Mouse (Mus musculus): ENCODE results near the gene Slc25a11. TPM values are rescaled to one million over a fixed set of nuclear protein-coding genes. Genes with fewer than 3 reads are reported as not detected.
A peak's percentile ranks its signal among the peaks of the same experiment; 100 is the strongest.

The Slc25a11 gene
- polyA plus RNA-seq (2015; fragmentation: Nextera tagmentation; extraction: Ambion mirVana) = 192 and 210 TPM in 2 replicates

DNA sequence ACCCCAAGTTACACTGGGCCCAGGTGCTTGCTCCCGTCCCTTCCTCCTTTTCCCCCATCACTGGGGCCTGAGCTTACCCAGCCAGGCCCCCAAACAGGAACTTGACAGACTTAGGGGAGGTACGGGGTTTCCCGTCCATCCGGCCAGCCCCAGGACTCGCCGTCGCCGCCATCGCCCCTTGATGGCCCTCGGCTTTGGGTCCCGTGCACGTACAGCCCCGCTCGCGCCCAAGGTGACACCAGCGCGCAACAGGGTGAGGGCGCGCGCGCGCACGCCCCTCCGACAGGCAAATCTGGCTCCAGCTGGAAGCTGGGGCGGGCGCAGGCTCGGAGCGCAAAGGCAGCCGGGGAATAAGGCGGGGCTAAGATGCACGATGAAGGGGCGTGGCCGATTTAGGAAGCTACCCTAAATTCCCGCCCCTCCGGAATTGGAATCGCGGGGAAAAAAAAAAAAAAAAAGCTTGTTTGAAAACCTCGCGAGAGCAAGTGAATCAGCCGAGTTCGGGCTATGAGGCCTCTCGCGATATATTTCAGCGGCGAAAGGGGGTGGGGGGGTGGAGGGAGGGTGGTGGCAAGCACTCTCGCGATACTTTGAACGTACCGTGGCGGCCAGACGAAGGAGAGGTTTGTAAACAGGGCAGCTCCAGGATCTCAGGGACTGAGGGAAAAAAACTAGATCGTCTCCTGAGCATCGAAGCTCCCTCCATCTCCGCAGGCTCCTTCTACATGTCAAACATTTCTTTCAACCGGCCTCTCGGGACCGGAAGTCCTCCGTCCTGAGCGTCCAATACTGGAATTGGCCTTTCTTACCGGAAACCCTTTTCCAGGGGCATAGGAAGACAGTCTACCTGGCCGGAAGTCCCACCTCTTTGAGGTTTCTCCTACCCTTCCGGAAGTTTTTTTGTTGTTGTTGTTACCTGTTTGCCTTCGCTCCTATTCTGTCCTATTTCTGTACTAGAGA, at the start of gene Slc25a11, which contains the start of gene Rnf167:
Slc25a11 (minus strand) TSS at position 789 of the 960 bp plus-strand sequence.
Rnf167 (plus strand) TSS at position 545 of the 960 bp plus-strand sequence.
- Histone ChIP-seq H3K27me3 (replicated peaks; ENCODE audit: control insufficient read depth, insufficient read depth, low read length) (no peaks in the 10 kb centered on the region), H3K4me1 (replicated peaks; ENCODE audit: control insufficient read depth, insufficient read depth, low read length) (peaks cover 8% of the 10 kb centered on the region; the same call in 1 of the 2 replicates), H3K4me2 (replicated peaks; ENCODE audit: low read depth) (peak within 1 kb of the TSS; percentile 91), H3K36me3 (ENCODE audit: control insufficient read depth, insufficient read depth) (peaks cover 33% of the 10 kb centered on the region), H3K27ac (ENCODE audit: low read depth, low read length) (peak within 1 kb of the TSS; percentile 98), H3K9me3 (ENCODE audit: control insufficient read depth) (no peaks in the 10 kb centered on the region), H3K9ac (ENCODE audit: low read depth, low read length) (peak within 1 kb of the TSS; percentile 94), H3K4me3 (ENCODE audit: low read depth, low read length) (peak within 1 kb of the TSS; percentile 77)
- ATAC-seq = peak; percentile 82
- under 1% methylated on average over 61 of the region's 63 CpGs for WGBS
- peak; percentile 47 for TF ChIP-seq CTCF (IDR thresholded peaks at IDR 0.05; ENCODE audit: low read depth)

DNA sequence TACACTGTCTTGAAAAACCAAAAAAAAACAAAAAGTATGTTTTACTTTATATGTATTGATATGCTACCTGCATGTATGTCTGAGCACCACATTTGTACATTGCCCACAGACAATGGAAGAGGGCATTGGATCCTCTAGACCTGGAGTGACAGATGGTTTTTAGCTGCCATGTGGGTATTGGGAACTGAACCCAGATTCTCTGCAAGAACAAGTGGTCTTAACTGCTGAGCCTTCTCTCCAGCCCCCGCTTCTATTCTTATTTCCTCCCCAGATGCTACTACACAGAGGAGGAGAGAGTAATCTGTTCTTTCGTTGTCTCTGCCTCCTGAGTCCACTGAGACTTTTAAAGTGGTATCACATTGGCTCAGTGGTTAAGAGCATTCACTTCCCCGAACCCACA, 46.2 kb upstream of the Slc25a11 start:
- Histone ChIP-seq H3K27ac (ENCODE audit: low read depth, low read length) (no peak overlapping the region), H3K4me1 (replicated peaks; ENCODE audit: control insufficient read depth, insufficient read depth, low read length) (peaks cover 3% of the 10 kb centered on the region; the same call in 1 of the 2 replicates), H3K27me3 (replicated peaks; ENCODE audit: control insufficient read depth, insufficient read depth, low read length) (no peaks in the 10 kb centered on the region), H3K4me2 (replicated peaks; ENCODE audit: low read depth) (no peak overlapping the region), H3K9me3 (ENCODE audit: control insufficient read depth) (no peaks in the 10 kb centered on the region), H3K9ac (ENCODE audit: low read depth, low read length) (no peak overlapping the region), H3K4me3 (ENCODE audit: low read depth, low read length) (no peak overlapping the region), H3K36me3 (ENCODE audit: control insufficient read depth, insufficient read depth) (no peaks in the 10 kb centered on the region)
- WGBS = 83% methylated on average over 3 of the region's 3 CpGs
- no peak for ATAC-seq
- TF ChIP-seq CTCF (IDR thresholded peaks at IDR 0.05; ENCODE audit: low read depth) = no peak

- Histone ChIP-seq H3K9me3 (ENCODE audit: control insufficient read depth) (no peaks in the 10 kb centered on the region), H3K9ac (ENCODE audit: low read depth, low read length) (no peak overlapping the region), H3K27me3 (replicated peaks; ENCODE audit: control insufficient read depth, insufficient read depth, low read length) (no peaks in the 10 kb centered on the region), H3K36me3 (ENCODE audit: control insufficient read depth, insufficient read depth) (peaks cover 11% of the 10 kb centered on the region), H3K27ac (ENCODE audit: low read depth, low read length) (no peak overlapping the region), H3K4me1 (replicated peaks; ENCODE audit: control insufficient read depth, insufficient read depth, low read length) (peaks cover 12% of the 10 kb centered on the region), H3K4me2 (replicated peaks; ENCODE audit: low read depth) (no peak overlapping the region), H3K4me3 (ENCODE audit: low read depth, low read length) (no peak overlapping the region)
- no peak for ATAC-seq
- no peak for TF ChIP-seq CTCF (IDR thresholded peaks at IDR 0.05; ENCODE audit: low read depth)
- WGBS = 34% methylated on average over 4 of the region's 4 CpGs
Measured at GRCm38 (mm10) chr11:70689578-70689977, 42.3 kb upstream of the Slc25a11 start.

- peak overlapping the region; percentile 85 for H3K9ac ChIP-seq (ENCODE audit: low read depth, low read length)
- peaks cover 12% of the 10 kb centered on the region for H3K4me1 ChIP-seq (replicated peaks; ENCODE audit: control insufficient read depth, insufficient read depth, low read length)
- peaks cover 20% of the 10 kb centered on the region for H3K36me3 ChIP-seq (ENCODE audit: control insufficient read depth, insufficient read depth)
- peak overlapping the region; percentile 80 for H3K4me3 ChIP-seq (ENCODE audit: low read depth, low read length)
- H3K27me3 ChIP-seq (replicated peaks; ENCODE audit: control insufficient read depth, insufficient read depth, low read length) = no peaks in the 10 kb centered on the region
- no peak for ATAC-seq
- peak overlapping the region; percentile 92 for H3K27ac ChIP-seq (ENCODE audit: low read depth, low read length)
- WGBS = 26% methylated on average over 8 of the region's 8 CpGs
- no peaks in the 10 kb centered on the region for H3K9me3 ChIP-seq (ENCODE audit: control insufficient read depth)
- peak overlapping the region; percentile 93 for H3K4me2 ChIP-seq (replicated peaks; ENCODE audit: low read depth)
- TF ChIP-seq CTCF (IDR thresholded peaks at IDR 0.05; ENCODE audit: low read depth) = 0 out of 2 replicates have a peak, but pooled peaks have one; percentile 4
Measured at GRCm38 (mm10) chr11:70688372-70688771, 41.1 kb upstream of the Slc25a11 start.

GRCm38 (mm10) chr11:70687601-70688199, 40.4 kb upstream of the Slc25a11 start, which contains the start of gene Camta2:
Gene Camta2 (minus strand): TSS chr11:70688105.
- TF ChIP-seq CTCF (IDR thresholded peaks at IDR 0.05; ENCODE audit: low read depth) = peak; percentile 73
- Histone ChIP-seq H3K4me1 (replicated peaks; ENCODE audit: control insufficient read depth, insufficient read depth, low read length) (peaks cover 12% of the 10 kb centered on the region), H3K4me2 (replicated peaks; ENCODE audit: low read depth) (peak within 1 kb of the TSS; percentile 93), H3K4me3 (ENCODE audit: low read depth, low read length) (peak within 1 kb of the TSS; percentile 80), H3K27ac (ENCODE audit: low read depth, low read length) (peak within 1 kb of the TSS; percentile 92), H3K27me3 (replicated peaks; ENCODE audit: control insufficient read depth, insufficient read depth, low read length) (no peaks in the 10 kb centered on the region), H3K9ac (ENCODE audit: low read depth, low read length) (peak within 1 kb of the TSS; percentile 85), H3K9me3 (ENCODE audit: control insufficient read depth) (no peaks in the 10 kb centered on the region), H3K36me3 (ENCODE audit: control insufficient read depth, insufficient read depth) (peaks cover 26% of the 10 kb centered on the region)
- ATAC-seq = peak; percentile 54
- WGBS = under 1% methylated on average over 48 of the region's 55 CpGs
